Mouse (Mus musculus) CD8-positive naive resting alpha-beta T cell, adult 2 months (primary cell): Measurements from ENCODE around the gene Aoah.

Experiments
- DNase-seq, 2 experiments: peaks; one replicate each; pipeline ENCODE4 v3.0.0; 2022; ENCODE audit warnings: low read depth in 2 of 2, low spot score in 2 of 2

Gene Aoah

DNA sequence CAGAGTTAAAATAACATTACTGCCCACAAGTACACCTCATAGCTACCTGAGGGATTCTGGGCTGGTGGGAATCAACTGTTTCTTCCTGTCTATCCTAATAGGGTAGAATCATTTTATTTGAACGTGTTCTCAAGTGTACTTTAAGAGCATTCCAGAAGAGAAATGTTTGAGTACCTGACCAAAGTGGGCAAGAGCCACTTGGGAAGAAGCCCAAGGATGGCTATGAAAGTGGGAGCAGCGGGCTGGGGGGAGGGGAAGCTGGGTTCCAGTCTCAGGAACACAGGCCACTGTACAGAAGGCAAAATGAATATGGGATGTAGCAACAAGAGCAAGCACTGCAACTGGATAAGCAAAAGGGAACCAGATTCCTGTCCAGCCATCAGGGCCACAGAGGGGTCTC lies 111.3 kb downstream of the Aoah start:
- no peak for DNase-seq

DNA sequence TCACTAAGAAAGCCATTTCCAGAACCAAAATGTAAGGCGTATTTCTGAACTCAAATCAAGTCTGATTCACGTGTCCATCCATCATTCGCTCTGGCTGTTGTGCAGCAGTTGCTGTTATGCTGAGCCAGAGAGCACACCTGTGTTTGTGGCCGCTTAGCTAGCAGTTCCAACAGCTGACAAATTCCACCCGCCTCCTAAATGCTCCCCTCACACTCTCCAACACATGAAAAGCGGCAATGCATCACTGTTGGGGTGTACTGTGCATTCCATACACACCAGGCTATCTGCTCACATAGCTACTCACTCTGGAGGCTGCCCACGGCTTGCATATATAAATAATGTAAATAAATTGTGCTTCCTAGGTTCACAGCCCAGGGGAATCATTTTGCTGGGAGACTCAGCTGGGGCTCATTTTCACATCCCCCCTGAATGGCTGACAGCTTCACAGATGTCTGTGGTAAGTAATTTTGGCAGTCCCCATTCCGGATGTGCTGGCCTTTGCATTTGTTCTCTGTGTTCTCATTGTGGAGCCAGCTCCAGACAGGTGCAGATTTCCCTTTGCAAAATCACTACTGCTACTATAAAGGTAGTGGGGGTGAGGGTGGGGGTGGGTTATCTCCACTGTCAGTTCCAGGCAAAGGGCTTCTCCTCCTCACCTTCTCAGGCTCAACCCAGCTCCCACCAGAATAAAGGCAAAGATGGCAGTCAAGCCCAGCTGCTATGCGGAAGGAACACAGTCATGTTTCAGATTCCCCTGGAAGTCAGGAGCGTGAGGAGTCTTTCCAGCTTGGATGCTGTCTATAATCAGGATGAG lies 123.0 kb downstream of the Aoah start:
- no peak for DNase-seq

DNA sequence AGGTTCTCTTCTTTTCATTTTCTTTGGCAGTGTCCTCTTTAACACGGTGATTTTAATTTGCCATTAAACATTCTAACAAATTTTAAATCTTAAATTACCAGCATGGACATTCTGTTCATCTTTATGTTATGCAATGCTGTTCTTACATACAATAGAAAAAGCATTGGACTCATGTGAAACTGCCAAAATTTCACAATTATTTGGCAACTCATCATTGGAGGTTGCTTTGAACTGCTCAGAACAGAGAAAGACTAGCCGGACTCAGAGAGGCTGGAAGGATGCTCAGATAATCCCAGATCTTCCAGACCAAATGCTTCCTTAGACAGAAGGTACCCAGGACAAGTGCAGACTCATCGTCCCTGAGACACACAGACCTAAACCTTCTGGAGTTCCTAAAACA lies 126.5 kb downstream of the Aoah start:
- no peak for DNase-seq

DNA sequence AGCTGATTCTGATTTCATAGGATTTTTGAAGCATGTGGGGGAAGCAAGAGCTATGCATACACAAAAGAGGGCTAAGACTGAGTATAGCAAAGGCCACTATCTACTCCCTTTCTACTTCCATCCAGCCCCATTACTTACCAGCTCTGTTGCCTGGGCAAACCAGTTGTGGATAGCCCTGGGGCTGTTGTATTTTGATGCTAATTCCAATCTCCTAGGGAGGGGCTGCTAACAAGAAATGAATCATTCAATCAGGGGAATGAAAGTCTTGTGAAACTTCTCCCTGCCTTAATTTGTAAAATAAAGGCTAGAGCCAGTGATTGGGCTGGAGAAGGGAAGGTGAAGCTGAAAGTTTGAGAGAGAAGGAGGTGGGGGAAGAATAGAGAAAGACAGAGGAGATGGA lies 142.1 kb downstream of the Aoah start:
- no peak for DNase-seq

DNA sequence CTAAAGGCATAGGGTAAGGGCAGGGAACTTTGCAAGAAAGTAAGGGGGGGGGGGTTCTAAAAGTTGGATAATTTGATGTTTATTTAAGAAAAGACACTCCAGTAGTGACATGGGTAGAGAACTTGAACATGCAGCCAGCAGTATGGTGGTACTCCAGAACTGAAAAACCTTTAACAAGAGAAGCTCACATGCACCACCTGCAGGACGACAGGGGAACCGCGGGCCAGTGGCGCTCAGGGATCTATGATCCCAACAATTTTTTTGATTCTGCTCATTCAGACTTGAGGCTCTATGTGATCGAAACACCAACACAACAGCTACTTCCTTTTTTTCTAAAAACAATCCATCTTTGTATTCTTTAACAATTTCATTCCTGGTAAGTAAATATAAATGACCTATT lies 143.5 kb downstream of the Aoah start:
- peak; percentile 7 to 59 for DNase-seq

DNA sequence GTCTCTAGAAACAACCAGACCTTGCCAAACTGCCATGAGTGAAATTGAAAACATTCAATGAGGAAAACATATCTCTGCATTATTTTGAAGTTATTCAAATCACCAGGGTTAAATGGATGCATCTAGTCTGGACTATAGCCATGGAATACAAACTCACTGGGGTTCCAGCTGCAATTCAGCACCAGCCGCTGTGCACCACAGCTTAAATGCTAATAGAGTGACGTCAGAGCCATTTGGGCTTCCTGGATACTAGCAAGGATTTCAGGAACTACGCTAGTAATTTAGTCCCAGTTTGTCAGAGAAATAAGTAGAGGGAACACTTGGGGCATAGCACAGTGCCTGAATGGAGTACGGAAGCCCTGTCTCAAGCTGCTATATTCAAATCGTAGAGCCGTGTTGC lies 145.2 kb downstream of the Aoah start:
- no peak for DNase-seq

DNA sequence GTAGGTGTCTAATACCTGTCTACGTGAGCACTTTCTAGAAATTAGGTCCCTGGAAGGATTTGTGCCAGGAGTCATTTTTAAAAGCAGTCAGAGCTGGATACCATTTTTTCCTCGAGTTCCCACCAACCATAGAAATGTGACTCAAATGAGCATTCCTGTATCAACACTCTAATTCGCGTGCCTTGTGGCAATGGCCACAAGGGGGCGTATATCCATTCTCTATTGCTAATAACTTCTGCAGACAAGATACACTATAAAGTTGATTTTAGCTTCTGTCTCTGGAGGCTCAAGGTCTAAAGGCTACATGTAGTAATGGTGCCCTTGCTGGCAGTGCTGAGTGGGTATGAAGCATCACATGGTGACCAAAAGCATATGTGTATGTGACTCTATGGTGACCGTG lies 146.5 kb downstream of the Aoah start:
- DNase-seq = peak in 1 of 2 experiments; percentile 8

DNA sequence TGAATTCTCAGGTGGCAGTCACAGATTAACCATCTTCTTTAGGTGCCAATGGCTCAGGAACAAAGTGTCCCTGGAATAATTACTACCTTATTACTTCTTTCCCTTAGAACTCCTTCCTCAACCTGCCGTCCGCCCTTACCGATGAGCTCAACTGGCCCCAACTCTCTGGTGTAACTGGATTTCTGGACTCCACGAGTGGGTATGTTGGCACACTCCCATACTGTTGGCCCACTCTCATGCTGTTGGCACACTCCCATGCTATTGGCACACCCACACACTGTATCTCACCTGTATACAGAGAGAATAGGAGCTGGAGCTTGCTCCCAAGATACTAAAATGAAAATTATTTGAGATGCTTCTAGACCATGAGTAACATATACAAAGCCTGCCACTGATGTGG lies 147.8 kb downstream of the Aoah start:
- no peak for DNase-seq

DNA sequence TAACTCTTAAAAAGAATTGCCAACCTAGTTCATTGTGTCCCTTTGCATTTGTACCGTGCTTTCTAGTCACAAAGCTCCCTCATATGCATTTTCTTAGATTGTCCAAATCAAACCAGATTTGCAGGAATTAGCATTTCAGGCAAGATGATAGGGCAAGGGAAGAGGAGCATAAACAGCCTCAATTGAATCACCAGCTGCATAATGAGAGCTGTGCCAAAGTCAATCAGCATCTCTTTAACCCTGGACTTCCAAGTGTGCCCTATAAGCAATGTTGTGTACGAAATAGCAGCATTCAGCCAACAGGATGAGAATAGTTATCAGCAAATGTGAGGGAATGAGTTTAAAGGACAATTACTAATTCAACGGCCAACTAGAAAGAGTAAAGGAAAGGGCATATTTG lies 169.2 kb downstream of the Aoah start:
- DNase-seq = no peak

DNA sequence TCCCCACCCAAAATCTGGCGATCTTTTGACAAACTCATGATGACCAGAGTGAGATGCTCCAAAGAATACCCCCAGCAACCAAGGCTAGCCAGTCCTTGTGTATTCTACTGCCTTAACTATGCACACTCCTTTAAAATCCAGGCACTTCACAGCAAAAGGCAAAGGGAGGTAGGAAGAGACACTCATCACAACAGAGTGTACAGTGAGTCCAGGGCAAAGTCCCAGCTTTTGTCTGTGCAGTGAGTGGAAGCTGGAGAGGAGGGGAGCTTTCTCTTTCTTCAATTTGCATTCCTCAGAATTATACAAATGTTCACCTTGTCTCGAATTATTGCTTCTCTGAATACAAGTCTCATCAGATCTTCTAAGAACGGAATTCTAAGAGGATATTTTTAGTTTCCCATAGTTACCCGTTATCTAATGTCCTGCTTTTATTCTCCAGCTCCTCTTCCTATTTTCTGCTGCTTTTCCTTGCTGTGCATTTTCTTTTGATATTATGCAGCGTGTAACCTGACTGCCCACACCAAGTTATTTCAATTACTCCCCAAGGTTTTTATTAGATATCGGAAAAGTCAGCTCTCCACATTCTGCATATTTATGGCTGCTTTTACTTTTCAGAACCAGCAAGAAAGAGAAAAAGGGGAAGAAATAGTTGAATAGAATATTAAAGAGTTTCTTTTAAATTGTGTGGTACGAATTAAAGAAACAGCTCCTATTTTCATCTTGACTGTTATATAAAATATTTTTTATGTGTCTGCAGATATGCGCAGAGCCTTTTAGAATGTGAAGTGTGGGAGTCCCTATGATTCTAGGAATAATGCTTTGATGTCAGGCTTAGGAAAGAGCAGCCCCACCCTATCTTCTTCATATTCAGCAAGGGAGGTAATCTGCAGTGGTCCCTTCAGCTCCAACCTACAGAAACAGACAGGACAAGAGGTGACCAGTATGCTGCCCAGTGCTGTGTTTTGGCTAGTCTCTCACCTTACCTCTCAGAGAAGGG lies 187.6 kb downstream of the Aoah start:
- no peak for DNase-seq

DNA sequence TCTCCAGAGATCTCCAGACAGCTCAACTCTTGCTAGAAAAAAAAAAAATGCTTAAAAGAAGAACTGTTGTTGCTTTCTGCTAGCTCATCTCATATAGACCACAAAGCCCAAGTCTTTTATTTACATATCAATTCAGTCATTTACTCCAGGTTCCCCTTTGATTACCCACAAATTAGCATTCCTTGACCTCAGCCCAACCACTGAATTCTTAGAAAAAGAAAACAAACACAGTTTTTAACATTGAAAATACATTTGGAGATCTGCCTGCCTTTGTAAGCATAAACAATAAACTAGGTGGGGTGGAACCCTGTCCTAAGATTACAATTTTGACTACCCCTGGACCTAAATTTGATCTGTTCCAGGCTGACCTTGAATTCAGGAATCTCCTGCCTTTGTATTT lies 191.6 kb downstream of the Aoah start:
- DNase-seq = no peak

DNA sequence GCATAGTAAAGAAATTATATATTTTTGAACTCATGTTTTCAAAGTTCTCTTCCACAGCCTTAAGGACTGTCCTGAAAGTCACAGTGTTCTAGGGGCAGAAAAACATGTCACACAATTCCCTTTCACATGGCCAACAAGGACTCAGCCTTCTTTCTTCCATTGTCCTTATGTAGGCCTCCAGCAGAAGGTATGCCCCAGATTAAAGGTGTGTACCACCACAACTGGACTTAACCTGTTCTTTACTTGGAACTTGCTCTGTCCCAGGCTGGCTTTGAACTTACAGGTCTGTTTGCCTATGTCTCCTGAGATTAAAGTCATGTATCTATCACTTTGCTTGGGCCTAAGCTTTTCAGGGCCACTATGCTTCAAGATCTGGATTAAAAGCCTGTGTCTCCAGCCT lies 192.0 kb downstream of the Aoah start:
- no peak for DNase-seq

DNA sequence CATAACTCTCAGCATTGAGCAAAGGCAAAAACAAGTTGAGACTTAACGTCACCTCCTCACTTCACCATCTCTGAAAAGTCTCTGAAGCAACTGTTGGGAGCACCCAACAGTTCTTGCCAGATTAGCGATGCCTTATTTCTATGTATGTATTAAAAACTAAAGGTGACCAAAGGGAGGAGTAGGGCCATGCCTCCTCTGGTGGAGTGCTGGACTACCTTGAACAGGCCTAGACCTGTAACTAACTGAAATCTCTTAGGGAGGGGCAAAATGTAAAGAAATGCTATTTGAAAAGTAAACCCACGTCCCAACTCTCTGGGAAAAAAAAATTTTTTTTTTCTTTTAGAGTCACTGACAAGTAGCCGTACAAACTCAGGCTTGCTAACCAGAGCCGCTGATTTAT lies 211.3 kb downstream of the Aoah start:
- DNase-seq = no peak

DNA sequence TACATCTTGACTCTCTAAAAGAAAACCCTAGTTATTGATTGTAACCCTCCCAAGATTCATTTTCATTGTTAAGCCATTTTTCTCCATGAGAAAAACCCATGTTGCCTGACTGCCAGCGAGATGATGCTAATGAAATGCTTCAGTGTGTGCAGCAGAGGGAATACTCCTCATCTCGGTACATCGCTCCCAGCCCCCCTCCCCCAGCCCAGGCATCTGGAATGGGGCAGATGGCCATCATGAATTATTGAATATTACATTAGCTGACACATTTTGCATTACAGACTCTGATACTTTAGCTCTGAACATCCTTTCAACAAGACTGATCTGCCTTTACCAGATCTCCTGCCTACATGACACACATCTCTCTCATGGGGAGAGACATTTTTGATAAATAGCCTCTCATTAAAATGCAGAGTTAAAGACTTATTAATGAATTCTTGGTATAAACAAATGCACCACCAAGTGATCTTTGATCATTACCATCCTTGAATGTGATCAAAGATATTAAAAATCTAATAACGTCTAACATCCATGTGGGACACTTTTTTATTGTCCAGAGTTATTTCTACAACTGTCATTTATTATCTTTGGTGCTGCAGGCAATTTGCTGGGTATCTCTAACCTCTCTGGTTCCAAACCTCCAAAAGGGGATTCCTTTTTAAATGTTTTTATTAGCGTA lies 211.9 kb downstream of the Aoah start:
- no peak for DNase-seq

DNA sequence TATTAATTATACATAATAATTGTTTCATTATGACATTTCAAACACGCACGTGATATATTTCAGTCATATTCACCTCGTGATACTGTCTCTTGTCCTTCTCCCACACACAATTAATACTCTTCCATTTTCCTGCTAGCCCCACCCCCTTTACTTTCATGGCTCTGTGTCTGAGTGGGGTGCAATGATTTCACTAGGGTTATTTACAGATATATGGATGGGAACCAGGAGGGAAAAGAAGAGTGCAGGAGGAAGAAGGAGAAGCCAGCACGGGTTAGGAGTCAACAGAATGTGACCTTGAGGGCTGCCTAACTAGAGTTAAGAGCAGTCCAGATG lies 212.4 kb downstream of the Aoah start:
- no peak for DNase-seq

DNA sequence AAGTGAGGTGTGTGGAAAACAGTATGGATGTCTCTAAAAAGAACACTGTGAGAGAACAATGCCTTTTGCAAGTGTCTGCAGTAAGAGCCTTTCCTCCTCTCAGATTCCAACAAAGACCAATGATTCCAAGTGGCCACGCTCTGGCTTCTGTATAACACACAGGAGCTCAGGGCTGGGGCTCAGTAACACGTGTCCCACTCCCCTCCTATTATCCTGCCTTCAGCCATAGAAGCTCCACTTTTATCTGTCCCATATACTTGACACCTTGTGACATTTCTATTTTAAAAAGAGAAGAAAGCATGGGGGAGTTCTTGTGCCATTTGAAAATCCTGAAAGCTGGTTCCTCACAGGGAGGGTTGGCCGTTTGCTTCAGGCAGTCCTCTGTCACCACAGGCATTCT lies 219.7 kb downstream of the Aoah start:
- DNase-seq = no peak

DNA sequence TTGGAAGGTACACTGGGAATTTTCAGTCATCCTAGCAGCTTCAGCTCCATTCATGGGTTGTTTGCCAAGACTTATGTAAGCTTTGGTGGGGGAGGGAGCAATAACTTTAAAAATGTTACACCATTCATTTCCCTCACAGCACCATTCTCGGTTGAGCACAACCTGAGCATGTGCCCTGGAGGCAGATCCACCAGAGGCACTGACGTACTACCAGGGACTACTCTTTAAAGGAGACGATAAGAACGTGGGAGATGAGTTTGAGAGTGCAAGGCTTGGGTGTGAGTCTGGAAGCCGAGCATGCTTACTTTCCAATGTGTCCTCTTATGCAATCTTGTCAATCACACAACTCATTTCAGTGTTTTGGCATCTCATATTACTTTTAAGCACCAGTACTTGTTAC lies 230.9 kb downstream of the Aoah start:
- DNase-seq = no peak

DNA sequence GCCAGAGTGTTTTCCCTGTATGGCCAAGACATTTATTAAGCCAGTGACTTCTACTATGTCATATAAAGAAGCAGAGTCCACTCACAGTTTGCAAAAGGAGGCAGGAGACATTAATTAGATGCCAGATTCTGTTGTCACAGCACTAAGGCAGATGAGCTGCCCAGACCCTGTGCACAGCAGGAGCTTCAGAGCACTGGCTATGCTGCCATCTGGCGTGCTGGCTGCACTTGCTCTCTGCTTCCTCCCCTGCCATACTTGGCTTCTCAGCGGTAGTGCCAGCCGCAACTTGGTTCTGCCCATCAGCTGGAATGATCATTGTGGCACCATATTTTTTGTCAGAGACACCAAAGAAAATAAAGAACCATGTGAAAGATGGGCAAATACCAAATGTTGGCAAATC lies 239.3 kb downstream of the Aoah start:
- no peak for DNase-seq

DNA sequence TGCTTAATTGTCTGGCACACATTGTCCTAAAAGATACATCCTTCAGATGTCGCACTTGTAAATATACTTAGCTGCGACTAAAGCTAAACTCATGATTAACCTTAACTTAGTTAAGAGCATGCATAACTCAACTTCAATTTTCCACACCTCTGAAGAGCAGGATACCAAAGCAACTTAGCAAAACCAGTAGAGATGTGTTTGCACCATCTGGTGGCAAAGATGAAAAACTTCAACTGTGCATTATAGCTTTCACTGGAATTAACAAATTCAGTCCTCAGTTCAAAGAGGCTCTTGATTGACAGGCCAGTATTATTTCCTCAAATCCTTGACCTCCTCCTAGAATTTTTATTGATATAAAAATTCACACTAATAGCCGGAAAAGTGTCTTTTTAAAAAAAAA lies 241.1 kb downstream of the Aoah start:
- DNase-seq = no peak

DNA sequence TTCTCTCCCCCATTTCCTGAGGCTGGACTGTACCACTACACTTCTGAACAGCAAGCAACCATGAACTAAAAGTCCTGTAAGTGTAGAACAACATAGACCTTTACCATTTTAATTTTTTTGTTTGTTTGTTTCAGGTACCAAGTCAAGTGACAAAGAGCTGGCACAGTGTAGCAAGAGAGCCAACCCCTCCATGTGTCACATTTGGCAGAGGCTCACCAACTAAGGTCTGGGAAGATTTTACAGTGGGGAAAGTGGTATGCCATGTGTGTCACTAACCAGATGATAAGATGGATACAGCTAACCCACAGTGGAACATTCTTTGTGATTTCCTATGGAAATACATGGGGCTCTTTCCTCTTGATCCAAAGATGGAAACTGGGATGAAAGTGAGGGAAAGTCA lies 242.1 kb downstream of the Aoah start:
- no peak for DNase-seq

DNA sequence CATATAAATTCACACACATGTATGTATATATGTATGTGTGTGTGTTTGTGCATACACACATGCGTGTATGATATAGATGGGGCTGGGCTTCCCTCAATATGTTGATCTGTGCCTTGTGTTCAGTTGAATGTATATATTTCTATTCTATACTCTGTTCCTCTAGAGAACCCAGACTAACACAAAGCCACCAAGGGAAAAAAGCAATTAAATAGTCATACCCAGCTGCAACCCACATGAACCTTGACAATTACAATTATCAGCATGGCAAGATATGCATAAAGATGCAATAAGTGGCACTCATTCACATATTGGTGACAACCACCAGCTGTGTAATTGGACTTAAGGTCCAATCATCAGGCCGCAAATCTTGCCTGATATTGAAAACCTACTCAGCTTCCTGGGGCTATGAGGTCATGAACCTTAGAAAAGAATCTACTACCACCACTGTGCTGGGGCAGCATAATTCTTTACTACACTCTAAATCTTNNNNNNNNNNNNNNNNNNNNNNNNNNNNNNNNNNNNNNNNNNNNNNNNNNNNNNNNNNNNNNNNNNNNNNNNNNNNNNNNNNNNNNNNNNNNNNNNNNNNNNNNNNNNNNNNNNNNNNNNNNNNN lies 246.8 kb downstream of the Aoah start:
- no peak for DNase-seq
